Mouse (Mus musculus) embryonic facial prominence, embryonic 14.5 days (tissue): ENCODE results near the gene Kat6b. TPM values are rescaled to one million over a fixed set of nuclear protein-coding genes. Genes with fewer than 3 reads are reported as not detected.
"Not testable (repeated sequence)": the region's sequence is repeated elsewhere in the genome, so short reads cannot be mapped to it uniquely, and the experiment has no call there.

Source experiments
- ATAC-seq: fragments of 200-750 bp; cut with Nextera tagmentation; 2 replicates; pipeline ENCODE4 v1.8.0; 2017; ENCODE audit warnings: low read depth, moderate number of reproducible peaks, moderate TSS enrichment
- DNase-seq: peaks from one replicate; pipeline ENCODE4 v3.0.0-alpha.2; 2015; ENCODE audit warnings: low spot score
- H3K27ac ChIP-seq: fragments of 300-500 bp; sonication (generic); replicated peaks from 2 replicates; pipeline ENCODE4 v1.5.1; 2014; ENCODE audit warnings: low read depth, mild to moderate bottlenecking, low read length, moderate library complexity
- H3K27me3 ChIP-seq: fragments of 300-500 bp; sonication (generic); replicated peaks from 2 replicates; pipeline ENCODE4 v1.6.1; 2014; ENCODE audit warnings: low read length; ENCODE audit not compliant: control insufficient read depth, insufficient read depth
- H3K36me3 ChIP-seq: fragments of 300-500 bp; sonication (generic); 2 replicates; pipeline ENCODE4 v1.6.1; 2014; ENCODE audit warnings: low read length, mixed read lengths; ENCODE audit not compliant: control insufficient read depth, insufficient read depth
- H3K4me1 ChIP-seq: fragments of 300-500 bp; sonication (generic); 2 replicates; pipeline ENCODE4 v1.6.1; 2014; ENCODE audit warnings: antibody characterized with exemption, low read length; ENCODE audit not compliant: control insufficient read depth, insufficient read depth
- H3K4me2 ChIP-seq: fragments of 300-500 bp; sonication (generic); 2 replicates; pipeline ENCODE4 v1.6.1; 2014; ENCODE audit warnings: low read depth, mild to moderate bottlenecking, low read length, moderate library complexity, mixed read lengths
- H3K4me3 ChIP-seq: fragments of 300-500 bp; sonication (generic); 2 replicates; pipeline ENCODE4 v1.5.1; 2014; ENCODE audit warnings: low read depth, mild to moderate bottlenecking, low read length
- H3K9ac ChIP-seq: fragments of 300-500 bp; sonication (generic); 2 replicates; pipeline ENCODE4 v1.6.1; 2014; ENCODE audit warnings: low read depth, mild to moderate bottlenecking, low read length, moderate library complexity, mixed read lengths
- H3K9me3 ChIP-seq: fragments of 300-500 bp; sonication (generic); 2 replicates; pipeline ENCODE4 v1.6.1; 2016; ENCODE audit warnings: low read length; ENCODE audit not compliant: control insufficient read depth
- WGBS: fragments of 180-500 bp; shearing (Covaris S2); extraction: QIAGEN DNeasy Blood & Tissue Kit; methylation state at CpG from one replicate; pipeline ENCODE4 v1.1.7; 2014; 5-methylcytosine and 5-hydroxymethylcytosine counted together
- polyA plus RNA-seq: library from polyadenylated mRNA; unstranded; fragments of >200 nt; fragmentation: Nextera tagmentation; extraction: Ambion mirVana; gene quantifications from 2 replicates; pipeline ENCODE4 v1.2.1, GENCODE M21; 2014

The Kat6b gene
- polyA plus RNA-seq, 1 experiment from 2014 or later = 18.0 TPM

DNA sequence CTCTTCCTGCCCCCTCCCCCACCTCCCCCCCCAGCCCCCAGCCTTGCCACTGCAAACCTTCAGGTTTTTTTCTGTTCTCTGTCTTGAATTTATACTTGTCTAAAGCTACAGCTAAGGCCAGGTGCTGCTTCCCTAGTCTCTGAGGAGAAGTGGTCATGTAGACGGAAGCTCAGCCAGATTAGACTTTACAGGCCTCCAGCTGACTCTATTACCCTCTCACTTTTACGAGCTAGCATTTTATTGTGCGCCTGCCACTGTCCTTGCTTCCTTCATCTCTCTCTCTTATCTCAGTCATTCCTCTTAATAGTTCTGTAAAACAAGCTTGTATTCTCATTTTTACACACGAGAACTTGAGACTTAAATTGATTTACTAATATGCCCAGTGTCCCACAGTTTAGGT, 23.8 kb downstream of the Kat6b start:
- no peak overlapping the region for H3K9ac ChIP-seq
- no peak overlapping the region for H3K4me2 ChIP-seq
- H3K9me3 ChIP-seq = no peaks in the 10 kb centered on the region
- 0 out of 2 replicates have a peak, but pooled peaks cover 4% of the 10 kb centered on the region for H3K36me3 ChIP-seq
- H3K27me3 ChIP-seq = no peaks in the 10 kb centered on the region
- H3K4me1 ChIP-seq = peaks cover 14% of the 10 kb centered on the region
- no peak for DNase-seq
- WGBS = 66% methylated on average over 4 of the region's 4 CpGs
- no peak overlapping the region for H3K4me3 ChIP-seq
- ATAC-seq = no peak
- no peak overlapping the region for H3K27ac ChIP-seq

DNA sequence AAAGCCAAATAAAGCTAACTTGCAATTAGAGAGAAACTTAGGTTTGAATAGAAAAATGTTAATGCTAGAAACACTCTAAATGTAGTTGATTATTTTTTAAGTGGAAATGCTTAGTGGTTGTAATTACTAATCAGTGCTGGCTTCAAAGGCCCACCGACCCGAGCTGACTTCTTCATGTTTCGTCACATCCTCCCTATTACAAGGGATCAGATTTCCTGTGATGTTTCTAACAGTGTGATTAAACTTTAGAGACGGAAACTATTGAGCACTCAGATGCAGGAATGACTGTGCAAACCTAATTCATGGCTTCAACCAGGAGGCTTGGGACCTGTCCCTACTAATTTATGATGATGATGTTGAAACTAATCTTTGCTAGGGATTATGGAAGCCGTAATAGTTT, 25.8 kb downstream of the Kat6b start:
- 0 out of 2 replicates have a peak, but pooled peaks cover 4% of the 10 kb centered on the region for H3K36me3 ChIP-seq
- DNase-seq = no peak
- H3K27ac ChIP-seq = no peak overlapping the region
- peaks cover 7% of the 10 kb centered on the region; the same call in 1 of the 2 replicates for H3K4me1 ChIP-seq
- no peak overlapping the region for H3K4me3 ChIP-seq
- no peaks in the 10 kb centered on the region for H3K27me3 ChIP-seq
- no peaks in the 10 kb centered on the region for H3K9me3 ChIP-seq
- 51% methylated on average over 5 of the region's 5 CpGs for WGBS
- H3K4me2 ChIP-seq = no peak overlapping the region
- no peak for ATAC-seq
- no peak overlapping the region for H3K9ac ChIP-seq

DNA sequence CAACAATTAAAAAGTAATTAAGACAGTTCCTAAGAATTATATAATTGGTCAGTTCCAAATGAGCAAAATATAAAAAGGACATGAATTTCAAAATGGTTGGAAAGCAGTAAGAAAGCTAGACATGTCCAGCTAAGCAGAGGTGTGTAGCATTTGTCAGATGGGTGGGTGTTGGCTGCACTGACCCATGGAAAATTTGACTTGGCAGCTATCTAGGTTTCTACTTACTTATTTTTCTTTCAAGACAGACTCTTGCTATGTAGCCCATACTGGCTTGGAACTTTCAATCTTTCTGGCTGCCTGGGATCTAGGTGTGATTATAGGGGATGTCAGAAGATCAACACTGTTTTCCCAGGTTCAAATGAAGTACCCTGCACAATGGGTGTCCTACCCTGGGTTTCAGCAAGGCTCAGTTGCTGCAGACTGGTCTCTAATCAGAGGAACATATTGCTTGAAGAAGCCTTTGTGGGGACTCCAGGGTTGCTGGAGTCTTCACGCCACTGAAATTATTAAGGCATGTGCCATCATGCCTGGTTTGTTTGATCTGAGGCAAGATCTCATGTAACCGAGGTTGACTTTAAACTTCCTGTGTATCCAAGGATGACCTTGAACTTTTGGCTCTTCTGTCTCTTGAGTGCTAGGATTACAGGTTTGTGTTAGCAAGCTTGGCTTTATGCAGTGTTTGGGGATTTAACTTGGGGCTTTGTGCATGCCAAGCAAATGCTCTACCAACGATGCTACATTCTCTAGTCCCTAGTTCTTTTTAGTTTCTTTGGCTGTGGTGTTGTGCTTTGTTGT, 28.1 kb downstream of the Kat6b start:
- Histone ChIP-seq H3K27ac (no peak overlapping the region), H3K4me3 (no peak overlapping the region), H3K36me3 (0 out of 2 replicates have a peak, but pooled peaks cover 4% of the 10 kb centered on the region), H3K27me3 (no peaks in the 10 kb centered on the region), H3K9ac (no peak overlapping the region), H3K4me2 (no peak overlapping the region), H3K4me1 (0 out of 2 replicates have a peak, but pooled peaks cover 3% of the 10 kb centered on the region), H3K9me3 (no peaks in the 10 kb centered on the region)
- DNase-seq (no peak), ATAC-seq (no peak)
- 32% methylated on average over 3 of the region's 3 CpGs for WGBS

DNA sequence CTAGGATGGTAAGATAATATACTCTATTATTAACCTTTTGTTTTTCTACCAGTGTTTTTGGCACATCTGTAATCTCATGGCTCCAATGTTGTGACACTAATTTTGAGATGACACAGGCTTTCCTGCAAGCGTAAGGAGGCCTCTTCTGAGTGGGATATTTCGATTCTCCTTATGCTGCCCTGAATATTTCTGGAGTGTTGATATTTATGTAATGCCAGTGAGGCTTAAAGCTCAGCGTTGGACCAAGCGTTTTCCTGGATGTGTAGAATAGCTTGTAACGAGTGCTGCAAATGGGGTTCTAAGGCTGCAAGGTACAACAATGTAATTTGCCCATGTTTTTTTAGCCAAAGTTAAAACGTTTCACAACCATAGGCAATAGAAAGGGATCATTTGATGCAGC, 30.2 kb downstream of the Kat6b start:
- no peak overlapping the region for H3K4me3 ChIP-seq
- no peak overlapping the region for H3K9ac ChIP-seq
- 93% methylated on average over 6 of the region's 6 CpGs for WGBS
- H3K9me3 ChIP-seq = no peaks in the 10 kb centered on the region
- 0 out of 2 replicates have a peak, but pooled peaks cover 3% of the 10 kb centered on the region for H3K4me1 ChIP-seq
- H3K4me2 ChIP-seq = no peak overlapping the region
- H3K27ac ChIP-seq = no peak overlapping the region
- no peak for ATAC-seq
- peaks cover 11% of the 10 kb centered on the region; the same call in 1 of the 2 replicates for H3K36me3 ChIP-seq
- no peak for DNase-seq
- no peaks in the 10 kb centered on the region for H3K27me3 ChIP-seq

DNA sequence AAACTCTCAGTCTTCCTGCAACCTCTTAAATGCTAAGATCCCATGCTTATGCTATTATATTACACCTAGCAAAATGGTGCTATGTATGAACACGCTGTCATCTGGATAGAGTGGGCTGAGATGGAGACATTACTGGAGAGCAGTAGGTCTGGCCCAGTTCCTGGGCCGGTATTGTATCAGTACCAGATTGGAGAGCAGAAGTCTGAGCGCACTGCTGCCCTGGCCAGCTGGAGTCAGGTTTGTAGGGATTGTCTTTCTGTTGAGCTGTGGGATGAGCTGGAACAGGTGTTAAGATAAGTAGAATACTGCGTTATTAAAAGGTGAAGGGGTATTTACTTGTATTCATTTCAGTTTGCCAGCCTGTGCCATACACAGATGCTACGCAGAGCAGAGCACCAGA, 34.3 kb downstream of the Kat6b start:
- Histone ChIP-seq H3K36me3 (peaks cover 40% of the 10 kb centered on the region), H3K9me3 (no peaks in the 10 kb centered on the region), H3K27ac (no peak overlapping the region), H3K4me2 (no peak overlapping the region), H3K4me1 (no peaks in the 10 kb centered on the region), H3K9ac (no peak overlapping the region), H3K27me3 (no peaks in the 10 kb centered on the region), H3K4me3 (no peak overlapping the region)
- WGBS = 92% methylated on average over 5 of the region's 5 CpGs
- ATAC-seq = no peak
- no peak for DNase-seq

DNA sequence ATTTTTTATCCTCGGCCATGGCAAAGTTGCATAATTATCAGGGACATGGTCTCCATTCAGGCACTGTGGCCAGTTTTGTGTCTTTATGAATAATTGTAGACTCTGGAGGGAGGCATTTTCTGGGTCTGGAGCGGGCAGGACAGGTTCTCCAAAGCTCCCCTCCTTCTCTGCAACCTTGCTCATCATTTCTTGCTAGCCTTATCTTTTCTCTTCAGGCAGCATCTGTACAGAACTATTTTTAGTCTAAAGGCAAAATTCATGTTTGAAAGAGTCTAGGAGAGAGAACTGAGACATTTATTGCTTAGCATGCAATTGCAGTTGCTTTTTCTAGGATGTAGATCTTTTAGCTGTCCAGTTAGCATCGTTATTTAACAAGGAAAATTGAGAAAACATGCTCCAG, 38.1 kb downstream of the Kat6b start:
- ATAC-seq (no peak), DNase-seq (no peak)
- H3K4me3 ChIP-seq = no peak overlapping the region
- H3K9me3 ChIP-seq = no peaks in the 10 kb centered on the region
- 87% methylated on average over 3 of the region's 3 CpGs for WGBS
- H3K36me3 ChIP-seq = peaks cover 42% of the 10 kb centered on the region
- no peak overlapping the region for H3K4me2 ChIP-seq
- peaks cover 18% of the 10 kb centered on the region for H3K4me1 ChIP-seq
- no peak overlapping the region for H3K27ac ChIP-seq
- H3K9ac ChIP-seq = no peak overlapping the region
- H3K27me3 ChIP-seq = no peaks in the 10 kb centered on the region

DNA sequence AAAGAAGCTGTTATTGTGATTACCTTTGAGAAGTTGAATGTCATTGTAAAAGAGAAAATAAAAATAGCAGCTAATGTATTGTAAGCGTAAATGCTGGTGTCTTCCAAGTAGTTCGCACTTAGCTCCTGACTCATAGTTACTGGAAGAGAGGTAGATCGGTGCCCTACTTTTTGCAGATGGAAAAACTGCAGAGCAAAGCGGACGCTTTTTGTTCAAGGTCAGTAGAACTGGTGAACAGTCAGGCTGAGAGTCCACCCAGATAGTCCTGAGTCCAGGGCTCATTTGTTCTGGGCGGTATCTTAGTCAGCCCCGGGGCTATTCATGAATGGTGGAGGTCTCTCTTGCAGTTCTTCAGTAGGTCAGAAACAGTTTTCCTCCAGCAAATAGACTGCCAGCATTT, 39.3 kb downstream of the Kat6b start:
- ATAC-seq (no peak), DNase-seq (no peak)
- Histone ChIP-seq H3K9ac (no peak overlapping the region), H3K4me2 (no peak overlapping the region), H3K4me3 (no peak overlapping the region), H3K27ac (no peak overlapping the region), H3K9me3 (no peaks in the 10 kb centered on the region), H3K27me3 (no peaks in the 10 kb centered on the region), H3K4me1 (peaks cover 23% of the 10 kb centered on the region), H3K36me3 (peaks cover 40% of the 10 kb centered on the region)
- WGBS = 83% methylated on average over 7 of the region's 7 CpGs

DNA sequence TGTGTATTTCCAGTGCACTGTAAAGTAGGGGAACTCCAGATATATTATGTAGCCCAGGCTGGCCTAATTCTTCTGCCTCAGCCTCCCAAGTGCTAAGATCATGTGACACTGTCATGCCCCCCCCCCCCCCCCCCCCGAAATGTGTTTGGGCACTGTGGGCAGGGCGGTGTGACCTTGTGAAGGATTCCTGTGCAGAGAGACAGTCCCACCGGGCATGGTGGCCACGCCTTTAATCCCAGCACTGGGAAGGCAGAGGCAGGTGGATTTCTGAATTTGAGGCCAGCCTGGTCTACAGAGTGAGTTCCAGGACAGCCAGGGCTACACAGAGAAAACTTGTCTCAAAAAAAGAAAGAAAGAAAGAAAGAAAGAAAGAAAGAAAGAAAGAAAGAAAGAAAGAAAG, 40.3 kb downstream of the Kat6b start:
- peaks cover 32% of the 10 kb centered on the region for H3K36me3 ChIP-seq
- 92% methylated on average over 4 of the region's 4 CpGs for WGBS
- not testable (repeated sequence) for H3K9ac ChIP-seq, H3K9me3 ChIP-seq, H3K27me3 ChIP-seq, H3K4me3 ChIP-seq, H3K4me2 ChIP-seq, DNase-seq, H3K27ac ChIP-seq, ATAC-seq
- peaks cover 30% of the 10 kb centered on the region for H3K4me1 ChIP-seq
